In the genomic region with DNA sequence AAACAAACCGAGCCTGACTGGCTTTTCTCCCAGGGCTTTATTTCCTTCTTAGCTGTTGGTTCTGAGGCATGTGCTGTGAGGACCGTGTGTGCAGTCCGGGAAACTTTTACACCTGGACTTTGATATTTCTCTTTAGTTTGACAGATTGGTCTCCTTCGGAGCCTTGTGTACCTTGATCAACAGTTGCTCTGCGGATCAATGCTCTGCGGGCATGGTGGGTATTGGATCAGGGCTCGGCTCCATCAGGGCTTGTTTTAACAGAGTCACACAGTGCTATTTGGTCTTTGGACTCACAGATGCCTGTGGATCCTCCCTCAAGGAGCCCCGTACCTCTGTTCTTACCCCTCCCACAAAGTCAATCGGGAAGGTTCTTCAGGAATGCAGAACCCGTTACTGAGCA, we compare ENCODE assay signal across 9 mouse cellular contexts. TPM values are rescaled to one million over a fixed set of nuclear protein-coding genes. Genes with fewer than 3 reads are reported as not detected.
A peak's percentile ranks its signal among the peaks of the same experiment; 100 is the strongest.
DNase-seq lines count a peak whose midpoint lies in the region; ATAC-seq and TF ChIP-seq lines count a peak whose summit lies in the region.
"Had no signal": no experiment of that assay in that cellular context is flagged by ENCODE, and none has a peak within 500 bp of the region (broad histone marks: within the 10 kb centered on the region; RNA-seq: fewer than 3 reads in every experiment).

No protein-coding gene starts in this region.

- no peaks in the 10 kb centered on the region for H3K27me3 ChIP-seq in heart, embryonic 14.5 days (ENCODE audit: control insufficient read depth, insufficient read depth, low read length)
- peaks cover 4% of the 10 kb centered on the region; the same call in 1 of the 2 replicates for H3K27me3 ChIP-seq in forebrain, embryonic 13.5 days
- no peaks in the 10 kb centered on the region; the same call in 1 of the 2 replicates for H3K27me3 ChIP-seq in kidney, embryonic 16.5 days (ENCODE audit: insufficient read depth, low read length)
- no peaks in the 10 kb centered on the region for H3K27me3 ChIP-seq in midbrain, postnatal 0 days (ENCODE audit: insufficient read depth, low read length)

- intact Hi-C loops in left cerebral cortex, postnatal 36 days (cut with DNase I) = loop anchor here (2.0 kb wide), 2 partner anchors 33 to 151 kb away; a partner anchor contains a TSS

- no peak overlapping the region for H3K27ac ChIP-seq in heart, embryonic 14.5 days (replicated peaks in 1 of 2; ENCODE audit: control insufficient read depth in 1 of 2, insufficient read depth in 1 of 2, low read depth in 2 of 2, low read length in 2 of 2)
- H3K27ac ChIP-seq in forebrain, embryonic 13.5 days = no peak overlapping the region
- H3K27ac ChIP-seq in kidney, embryonic 16.5 days (ENCODE audit: low read length) = no peak overlapping the region
- no peak overlapping the region for H3K27ac ChIP-seq in midbrain, postnatal 0 days (ENCODE audit: low read depth, low read length)

- no peak for ATAC-seq in heart, embryonic 14.5 days (ENCODE audit: insufficient number of reproducible peaks, insufficient read depth, low FRiP score, low read depth)
- peak; percentile 54; the same call in 1 of the 2 replicates for ATAC-seq in forebrain, embryonic 13.5 days
- 0 out of 2 replicates have a peak, but pooled peaks have one; percentile 50 for ATAC-seq in kidney, embryonic 16.5 days (ENCODE audit: low FRiP score, low TSS enrichment)
- ATAC-seq in midbrain, postnatal 0 days (ENCODE audit: low FRiP score) = no peak

- WGBS in heart, embryonic 14.5 days = 67% methylated on average over 10 of the region's 10 CpGs
- 58% methylated on average over 10 of the region's 10 CpGs for WGBS in forebrain, embryonic 13.5 days
- WGBS in kidney, embryonic 16.5 days = 48% methylated on average over 10 of the region's 10 CpGs
- WGBS in midbrain, postnatal 0 days = 49% methylated on average over 10 of the region's 10 CpGs

- 0 out of 4 replicates have a peak, but pooled peaks cover 0 to 3% of the 10 kb centered on the region in 2 experiments for H3K4me1 ChIP-seq in heart, embryonic 14.5 days (ENCODE audit: control insufficient read depth in 2 of 2, insufficient read depth in 2 of 2, low read length in 2 of 2)
- peaks cover 18% of the 10 kb centered on the region; the same call in 1 of the 2 replicates for H3K4me1 ChIP-seq in forebrain, embryonic 13.5 days
- H3K4me1 ChIP-seq in kidney, embryonic 16.5 days (ENCODE audit: insufficient read depth, low read length) = no peaks in the 10 kb centered on the region
- H3K4me1 ChIP-seq in midbrain, postnatal 0 days (ENCODE audit: insufficient read depth, low read length) = peaks cover 2% of the 10 kb centered on the region; the same call in 1 of the 2 replicates

- H3K9ac ChIP-seq in heart, embryonic 14.5 days (ENCODE audit: low read length) = peak overlapping the region; percentile 70
- 0 out of 2 replicates have a peak overlapping the region, but pooled peaks have one; percentile 54 for H3K9ac ChIP-seq in forebrain, embryonic 13.5 days
- no peak overlapping the region for H3K9ac ChIP-seq in kidney, embryonic 16.5 days (replicated peaks; ENCODE audit: low read length)
- H3K9ac ChIP-seq in midbrain, postnatal 0 days (replicated peaks; ENCODE audit: low read length, poor library complexity, severe bottlenecking) = peak overlapping the region; percentile 33; the same call in 1 of the 2 replicates

- H3K4me3 ChIP-seq in heart, embryonic 14.5 days (ENCODE audit: control insufficient read depth in 1 of 2, insufficient read depth in 1 of 2, low read depth in 1 of 2, low read length in 2 of 2) = peak overlapping the region in 1 of 2 experiments; percentile 48; a peak in 2 of 4 replicates
- H3K4me3 ChIP-seq in forebrain, embryonic 13.5 days = no peak overlapping the region
- peak overlapping the region; percentile 47; the same call in 1 of the 2 replicates for H3K4me3 ChIP-seq in kidney, embryonic 16.5 days (ENCODE audit: low read length)
- peak overlapping the region; percentile 35 for H3K4me3 ChIP-seq in midbrain, postnatal 0 days (ENCODE audit: low read depth, low read length)

- TF ChIP-seq CTCF in midbrain, postnatal 0 days (IDR thresholded peaks at IDR 0.05) = no peak

- no peaks in the 10 kb centered on the region for H3K36me3 ChIP-seq in heart, embryonic 14.5 days (ENCODE audit: control insufficient read depth, insufficient read depth, low read length)
- no peaks in the 10 kb centered on the region for H3K36me3 ChIP-seq in forebrain, embryonic 13.5 days (ENCODE audit: poor library complexity, severe bottlenecking)
- no peaks in the 10 kb centered on the region for H3K36me3 ChIP-seq in kidney, embryonic 16.5 days (ENCODE audit: insufficient read depth, low read length)
- H3K36me3 ChIP-seq in midbrain, postnatal 0 days (ENCODE audit: insufficient read depth, low read length) = no peaks in the 10 kb centered on the region

- no peaks in the 10 kb centered on the region for H3K9me3 ChIP-seq in heart, embryonic 14.5 days (ENCODE audit: control insufficient read depth, low read length)
- no peaks in the 10 kb centered on the region; the same call in 1 of the 2 replicates for H3K9me3 ChIP-seq in forebrain, embryonic 13.5 days (replicated peaks)
- H3K9me3 ChIP-seq in kidney, embryonic 16.5 days (ENCODE audit: low read length) = no peaks in the 10 kb centered on the region
- no peaks in the 10 kb centered on the region for H3K9me3 ChIP-seq in midbrain, postnatal 0 days (ENCODE audit: low read length)

- peak overlapping the region; percentile 80 for H3K4me2 ChIP-seq in heart, embryonic 14.5 days (ENCODE audit: low read length)
- peak overlapping the region; percentile 60 for H3K4me2 ChIP-seq in forebrain, embryonic 13.5 days
- H3K4me2 ChIP-seq in kidney, embryonic 16.5 days (replicated peaks; ENCODE audit: low read depth, low read length) = peak overlapping the region; percentile 63
- H3K4me2 ChIP-seq in midbrain, postnatal 0 days (ENCODE audit: low read depth, low read length, poor library complexity, severe bottlenecking) = peak overlapping the region; percentile 47

- no peak for DNase-seq in heart, adult 9 months (ENCODE audit: low spot score in 2 of 2)
- no peak for DNase-seq in midbrain, postnatal 0 days (ENCODE audit: low spot score)
- DNase-seq in thymus, postnatal 0 days (ENCODE audit: low spot score) = no peak
- no peak for DNase-seq in thymus, postnatal 10 days (ENCODE audit: low spot score in 2 of 2)
- no peak for DNase-seq in left cerebral cortex, postnatal 36 days (ENCODE audit: low spot score in 2 of 2)

RNA-seq across cellular contexts. Expression of a gene that starts 9.7 kb away (rescaled TPM):
- polyA plus RNA-seq in heart, embryonic 14.5 days (2014; fragmentation: Nextera tagmentation; extraction: Ambion mirVana) = 0.09 TPM in 2 replicates
- polyA plus RNA-seq in forebrain, embryonic 13.5 days (2015; fragmentation: Nextera tagmentation; extraction: Ambion mirVana) = not detected in 2 replicates
- not detected in 2 replicates for polyA plus RNA-seq in kidney, embryonic 16.5 days (2015; fragmentation: Nextera tagmentation; extraction: Ambion mirVana)
- not detected in 2 replicates for total RNA-seq in midbrain, postnatal 0 days (2014; rRNA removed)
- 0.12 and 0.33 TPM in 2 replicates for polyA plus RNA-seq in midbrain, postnatal 0 days (2015; fragmentation: Nextera tagmentation; extraction: Ambion mirVana)
- 0.14 TPM in 1 of 2 replicates, not detected in the other for polyA plus RNA-seq in thymus, postnatal 0 days (2015; fragmentation: Nextera tagmentation; extraction: Ambion mirVana)
- total RNA-seq in left cerebral cortex, postnatal 36 days (2021) = under 1 TPM; 0.22 to 0.27 TPM
- total RNA-seq: granulocyte monocyte progenitor cell, adult 5-6 weeks had no signal

RNA-seq across cellular contexts. Expression of a gene that starts 57.5 kb away (rescaled TPM):
- 102 and 104 TPM in 2 replicates for polyA plus RNA-seq in heart, embryonic 14.5 days (2014; fragmentation: Nextera tagmentation; extraction: Ambion mirVana)
- 129 and 133 TPM in 2 replicates for polyA plus RNA-seq in forebrain, embryonic 13.5 days (2015; fragmentation: Nextera tagmentation; extraction: Ambion mirVana)
- polyA plus RNA-seq in kidney, embryonic 16.5 days (2015; fragmentation: Nextera tagmentation; extraction: Ambion mirVana) = 67.2 and 72.8 TPM in 2 replicates
- 105 and 111 TPM in 2 replicates for total RNA-seq in midbrain, postnatal 0 days (2014; rRNA removed)
- 208 and 220 TPM in 2 replicates for polyA plus RNA-seq in midbrain, postnatal 0 days (2015; fragmentation: Nextera tagmentation; extraction: Ambion mirVana)
- 84.6 and 94.4 TPM in 2 replicates for polyA plus RNA-seq in thymus, postnatal 0 days (2015; fragmentation: Nextera tagmentation; extraction: Ambion mirVana)
- 100 to 1,000 TPM; 108 to 115 TPM for total RNA-seq in left cerebral cortex, postnatal 36 days (2021)

Comparison
In these comparisons a context has a peak if more than half of its experiments do, and no peak if none do; other contexts are left out.
1. ATAC-seq: peak in forebrain, embryonic 13.5 days (single experiment) and kidney, embryonic 16.5 days (single experiment); none in heart, embryonic 14.5 days (single experiment) and midbrain, postnatal 0 days (single experiment).
2. Peak in every context shown above with its lines, with median percentiles within 50 percentile points of each other: H3K4me2 ChIP-seq.